Mouse (Mus musculus) testis, adult 2 months (tissue): ENCODE measurements around the gene Tcirg1. TPM values are rescaled to one million over a fixed set of nuclear protein-coding genes. Genes with fewer than 3 reads are reported as not detected.

Source experiments
- H3K27ac ChIP-seq: fragments of 200-500 bp; 2 replicates; pipeline ENCODE4 v1.5.1; 2012; ENCODE audit warnings: low read depth, low read length; ENCODE audit not compliant: control insufficient read depth, insufficient read depth
- H3K27me3 ChIP-seq: fragments of 200-500 bp; 2 replicates; pipeline ENCODE4 v1.6.1; 2012; ENCODE audit warnings: mild to moderate bottlenecking, low read length, moderate library complexity; ENCODE audit not compliant: control insufficient read depth, insufficient read depth
- H3K36me3 ChIP-seq: fragments of 200-500 bp; 2 replicates; pipeline ENCODE4 v1.6.1; 2012; ENCODE audit warnings: mild to moderate bottlenecking, low read length; ENCODE audit not compliant: control insufficient read depth, insufficient read depth
- H3K4me1 ChIP-seq: fragments of 200-500 bp; 2 replicates; pipeline ENCODE4 v1.6.1; 2012; ENCODE audit warnings: low read length; ENCODE audit not compliant: control insufficient read depth, insufficient read depth
- H3K4me3 ChIP-seq: fragments of 200-500 bp; 2 replicates; pipeline ENCODE4 v1.5.1; 2012; ENCODE audit warnings: low read depth, mild to moderate bottlenecking, low read length, moderate library complexity, mixed read lengths; ENCODE audit not compliant: control insufficient read depth
- CTCF ChIP-seq: fragments of 200-500 bp; IDR thresholded peaks from 2 replicates; pipeline ENCODE4 v1.5.1; 2012; ENCODE audit warnings: low read depth, mild to moderate bottlenecking, inconsistent platforms, low read length, moderate library complexity; ENCODE audit not compliant: control insufficient read depth, insufficient read depth, insufficient replicate concordance
- POLR2A ChIP-seq: fragments of 200-500 bp; IDR thresholded peaks from 2 replicates; pipeline ENCODE4 v1.6.1; 2012; ENCODE audit warnings: low read depth, mild to moderate bottlenecking, inconsistent platforms, low read length, moderate library complexity; ENCODE audit not compliant: control insufficient read depth
- polyA plus RNA-seq: library from polyadenylated mRNA; depleted of rRNA; stranded (reverse); fragments of >200 nt; gene quantifications from 2 replicates; pipeline ENCODE4 v1.2.3, GENCODE M21; 2012

The Tcirg1 gene
- polyA plus RNA-seq, 1 experiment, result 11.4 TPM

DNA sequence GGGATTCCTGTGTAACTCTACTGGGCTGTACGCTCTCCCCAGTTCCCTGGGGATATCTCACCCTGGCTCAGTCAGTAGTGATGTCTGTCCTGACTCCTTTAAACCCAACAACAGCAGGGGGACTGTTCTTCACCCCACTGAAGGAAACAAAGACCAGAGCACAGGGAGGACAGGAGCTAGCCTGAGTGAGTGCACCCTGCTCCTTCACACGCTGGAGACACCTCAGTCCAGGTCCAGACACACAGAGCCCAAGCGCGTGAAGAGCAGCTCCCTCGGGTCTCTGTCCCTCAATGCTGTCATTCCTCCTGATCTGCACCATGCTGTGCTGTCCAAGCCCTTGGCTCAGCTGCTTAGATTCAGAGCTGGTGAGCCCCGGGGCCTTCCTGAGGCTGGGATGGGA, 19.8 kb upstream of the Tcirg1 start:
- Histone ChIP-seq H3K4me3 (peak overlapping the region; percentile 40), H3K36me3 (no peaks in the 10 kb centered on the region), H3K27me3 (no peaks in the 10 kb centered on the region), H3K4me1 (peaks cover 23% of the 10 kb centered on the region), H3K27ac (no peak overlapping the region; the same call in 1 of the 2 replicates)
- TF ChIP-seq CTCF, result no peak
- no peak for TF ChIP-seq POLR2A

DNA sequence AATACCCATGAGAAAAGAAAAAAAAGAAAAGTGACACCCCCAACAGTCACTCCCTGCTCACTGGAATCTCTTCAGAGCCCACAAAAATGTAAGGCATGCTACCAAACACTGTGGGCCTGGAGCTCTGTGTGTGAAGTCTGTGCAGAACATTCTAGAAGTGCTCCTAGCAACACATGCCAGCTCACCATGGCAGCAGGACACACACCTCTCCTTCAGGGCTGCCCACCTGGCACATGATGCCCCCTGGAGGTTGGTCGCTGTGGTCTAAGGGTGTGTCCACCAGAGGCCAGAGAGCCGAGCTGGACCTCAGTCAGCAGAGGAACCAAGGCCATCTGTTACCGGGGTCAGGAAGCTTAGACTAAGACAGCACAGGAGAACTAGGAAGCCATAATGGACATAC, 19.3 kb upstream of the Tcirg1 start:
- Histone ChIP-seq H3K27ac (no peak overlapping the region), H3K4me1 (peaks cover 23% of the 10 kb centered on the region), H3K27me3 (no peaks in the 10 kb centered on the region), H3K4me3 (peak overlapping the region; percentile 40), H3K36me3 (no peaks in the 10 kb centered on the region)
- no peak for TF ChIP-seq CTCF
- TF ChIP-seq POLR2A, result peak; percentile 34; the same call in 1 of the 2 replicates

DNA sequence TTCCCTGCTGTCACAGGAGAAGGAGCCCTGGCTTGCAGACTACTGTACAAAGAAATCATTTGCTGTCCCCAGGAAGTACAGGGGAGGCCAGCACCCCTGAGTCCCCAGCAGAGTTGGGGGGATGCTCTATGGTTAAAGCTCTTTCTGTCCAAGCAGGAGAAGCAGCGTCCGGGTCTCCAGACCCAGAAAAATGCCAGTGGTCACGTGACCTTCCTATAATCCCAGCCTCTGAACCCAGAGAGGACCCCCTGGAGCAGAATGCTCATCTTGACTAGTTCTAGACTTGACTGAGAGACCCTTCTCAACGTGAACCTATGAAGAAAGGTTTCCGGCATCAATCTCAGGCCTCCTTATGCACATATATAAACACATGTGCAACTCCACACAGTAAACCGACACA, 18.9 kb upstream of the Tcirg1 start:
- Histone ChIP-seq H3K36me3 (no peaks in the 10 kb centered on the region), H3K4me1 (peaks cover 23% of the 10 kb centered on the region), H3K27ac (no peak overlapping the region), H3K27me3 (no peaks in the 10 kb centered on the region), H3K4me3 (no peak overlapping the region)
- TF ChIP-seq POLR2A, result no peak
- TF ChIP-seq CTCF, result no peak

DNA sequence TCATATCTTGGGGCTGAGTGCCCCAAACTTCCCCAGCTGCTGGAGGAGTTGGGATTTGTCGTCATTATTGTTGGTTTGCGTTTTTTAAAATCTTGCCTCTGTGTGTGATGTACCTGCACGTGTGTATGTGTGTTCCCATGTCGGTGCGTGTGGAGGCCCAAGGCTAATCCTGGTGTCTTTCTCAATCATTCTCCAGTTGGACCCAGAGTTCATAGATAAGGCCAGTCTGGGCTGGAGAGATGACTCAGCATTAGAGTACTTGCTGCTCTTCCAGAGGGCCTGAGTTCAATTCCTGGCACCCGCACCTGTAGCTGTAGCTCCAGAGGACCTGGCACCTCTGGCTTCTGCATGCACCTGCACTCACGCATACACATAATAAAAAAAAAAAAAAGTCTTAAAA, 17.9 kb upstream of the Tcirg1 start:
- Histone ChIP-seq H3K4me1 (peaks cover 23% of the 10 kb centered on the region), H3K27me3 (no peaks in the 10 kb centered on the region), H3K4me3 (no peak overlapping the region), H3K36me3 (no peaks in the 10 kb centered on the region; the same call in 1 of the 2 replicates), H3K27ac (no peak overlapping the region)
- TF ChIP-seq CTCF, result no peak
- no peak for TF ChIP-seq POLR2A

DNA sequence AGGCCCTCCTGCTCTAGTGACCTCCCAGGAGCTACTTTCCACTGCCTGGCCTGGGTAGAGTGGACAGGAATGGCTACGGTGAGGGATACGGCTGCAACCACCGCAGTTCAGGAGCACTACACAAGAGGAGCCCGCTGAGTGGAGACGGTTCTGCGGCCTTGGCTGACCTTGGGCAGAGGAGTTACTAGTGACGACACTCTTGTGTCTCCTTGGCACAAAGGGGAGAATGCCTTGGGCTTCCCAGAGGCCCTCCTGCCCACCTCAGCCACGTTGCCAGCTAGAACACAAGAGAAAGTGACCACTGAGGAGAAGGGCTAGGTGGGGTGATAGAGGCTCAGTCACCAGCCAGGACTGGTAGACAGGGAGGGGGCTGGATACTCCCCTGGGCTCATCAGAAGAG, 17.3 kb upstream of the Tcirg1 start:
- no peaks in the 10 kb centered on the region for H3K27me3 ChIP-seq
- peak overlapping the region; percentile 58 for H3K27ac ChIP-seq
- no peaks in the 10 kb centered on the region; the same call in 1 of the 2 replicates for H3K36me3 ChIP-seq
- TF ChIP-seq POLR2A (no peak), CTCF (no peak)
- H3K4me1 ChIP-seq, result peaks cover 19% of the 10 kb centered on the region
- no peak overlapping the region for H3K4me3 ChIP-seq

DNA sequence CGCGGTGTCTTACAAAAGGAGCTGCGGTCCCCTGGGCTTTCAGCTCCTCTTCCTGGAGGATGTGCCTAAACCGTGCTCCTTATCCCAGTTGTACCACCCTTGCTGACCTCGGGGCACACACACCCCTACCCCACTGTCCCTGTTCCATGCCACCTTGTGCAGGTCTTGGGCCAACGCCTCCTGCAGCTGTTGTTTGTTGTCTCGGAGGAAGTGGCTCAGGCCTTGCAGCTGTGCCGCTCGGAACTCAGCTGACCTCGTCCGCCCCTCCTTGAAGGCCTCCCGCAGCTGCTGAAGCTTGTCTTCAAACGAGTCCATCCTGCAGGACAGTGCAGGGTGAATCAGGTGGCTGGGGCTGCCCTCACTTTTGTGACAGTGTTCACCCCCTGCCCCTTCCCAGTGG, 16.7 kb upstream of the Tcirg1 start:
- TF ChIP-seq CTCF (no peak), POLR2A (no peak)
- peak overlapping the region; percentile 58 for H3K27ac ChIP-seq
- no peaks in the 10 kb centered on the region; the same call in 1 of the 2 replicates for H3K36me3 ChIP-seq
- peaks cover 20% of the 10 kb centered on the region for H3K4me1 ChIP-seq
- no peak overlapping the region for H3K4me3 ChIP-seq
- H3K27me3 ChIP-seq, result no peaks in the 10 kb centered on the region

DNA sequence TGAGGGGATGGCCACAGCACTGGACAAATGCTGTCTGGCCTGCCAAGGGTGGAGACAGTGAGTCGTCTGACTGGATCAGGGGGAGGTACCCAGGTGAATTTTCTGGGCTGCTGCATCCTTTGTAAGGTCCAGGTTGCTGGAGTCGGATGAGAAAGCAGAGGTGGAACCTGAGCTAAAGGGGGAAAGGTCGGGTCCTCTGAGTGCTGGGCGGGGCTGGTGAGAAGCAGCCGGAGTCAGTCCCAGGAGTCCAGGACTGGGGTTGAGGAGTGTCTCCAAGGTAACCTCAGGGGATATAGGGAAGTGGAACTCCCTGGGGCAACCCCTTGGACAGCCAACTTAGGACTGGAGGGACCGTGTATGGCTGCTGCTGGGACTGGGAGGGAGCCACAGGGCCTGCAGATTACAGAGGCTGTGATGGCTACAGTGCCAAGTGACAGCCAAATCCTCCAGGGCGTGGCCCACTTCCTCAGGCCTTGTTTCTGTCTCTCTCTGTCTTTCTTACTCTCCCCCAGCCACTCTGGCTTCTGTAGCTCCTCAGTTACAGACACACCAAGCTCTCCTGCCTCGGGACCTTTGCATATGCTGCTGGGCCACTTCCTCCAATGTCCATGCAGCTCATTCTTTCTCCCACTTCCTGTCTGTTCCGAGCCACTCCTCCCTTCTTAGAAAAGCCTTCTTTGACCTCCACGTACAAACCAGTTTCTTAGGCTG, 15.9 kb upstream of the Tcirg1 start:
- Histone ChIP-seq H3K27ac (no peak overlapping the region; the same call in 1 of the 2 replicates), H3K4me3 (no peak overlapping the region), H3K4me1 (peaks cover 24% of the 10 kb centered on the region), H3K27me3 (no peaks in the 10 kb centered on the region), H3K36me3 (no peaks in the 10 kb centered on the region; the same call in 1 of the 2 replicates)
- TF ChIP-seq POLR2A (no peak), CTCF (no peak)

DNA sequence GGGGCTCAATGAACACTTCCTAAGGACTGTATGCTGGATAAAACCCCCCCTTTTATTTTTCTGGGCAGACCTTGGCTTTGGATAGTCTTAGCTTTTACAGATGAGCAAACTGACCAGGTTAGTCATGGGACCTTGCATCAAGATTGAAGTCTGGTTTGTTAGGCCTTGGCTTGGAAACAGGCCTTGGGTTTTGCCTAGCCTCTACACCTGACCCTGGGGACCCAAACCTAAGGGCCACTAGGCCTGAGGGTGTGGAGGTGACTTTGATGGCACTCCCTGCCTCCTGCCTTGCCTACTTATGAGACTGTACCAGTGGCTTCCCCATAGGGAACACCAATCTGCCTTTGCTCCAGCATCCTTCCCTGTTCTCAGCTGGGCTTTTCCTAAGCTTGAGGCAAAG, 13.0 kb upstream of the Tcirg1 start:
- Histone ChIP-seq H3K4me3 (peak overlapping the region; percentile 79), H3K27ac (no peak overlapping the region)

More for the DNA sequence above, 13.0 kb upstream of the Tcirg1 start:
- H3K36me3 ChIP-seq, result no peaks in the 10 kb centered on the region; the same call in 1 of the 2 replicates
- no peaks in the 10 kb centered on the region for H3K27me3 ChIP-seq
- H3K4me1 ChIP-seq, result peaks cover 19% of the 10 kb centered on the region
- no peak for TF ChIP-seq CTCF
- no peak for TF ChIP-seq POLR2A
